Mouse (Mus musculus) embryonic fibroblast, embryonic 13.5 days (primary cell): ENCODE measurements around the gene Chmp6.

Source experiments
- CTCF ChIP-seq: IDR thresholded peaks from 2 replicates; pipeline ENCODE4 v1.5.1; 2011; ENCODE audit warnings: mild to moderate bottlenecking, control low read depth, low read length, moderate library complexity, borderline replicate concordance; ENCODE audit not compliant: insufficient read depth
- POLR2A ChIP-seq: IDR thresholded peaks from 2 replicates; pipeline ENCODE4 v1.6.1; 2011; ENCODE audit warnings: low read depth, mild to moderate bottlenecking, control low read depth, low read length, moderate library complexity

- TF ChIP-seq CTCF (no peak), POLR2A (no peak)
Observed at GRCm38 (mm10) chr11:119966294-119966693, 53.1 kb downstream of the Chmp6 start.
